Mouse (Mus musculus) small intestine, adult 2 months (tissue): ENCODE measurements around the gene Psmg1. TPM values are rescaled to one million over a fixed set of nuclear protein-coding genes. Genes with fewer than 3 reads are reported as not detected.
"Not testable (repeated sequence)": the region's sequence is repeated elsewhere in the genome, so short reads cannot be mapped to it uniquely, and the experiment has no call there.

Source experiments
- H3K27ac ChIP-seq: fragments of 200-500 bp; 2 replicates; pipeline ENCODE4 v1.5.1; 2012; ENCODE audit warnings: low read depth, low read length, control low read depth, inconsistent platforms; ENCODE audit not compliant: insufficient read depth
- H3K27me3 ChIP-seq: fragments of 200-500 bp; 2 replicates; pipeline ENCODE4 v1.6.1; 2012; ENCODE audit warnings: mild to moderate bottlenecking, moderate library complexity, low read length, inconsistent platforms; ENCODE audit not compliant: control insufficient read depth, insufficient read depth
- H3K36me3 ChIP-seq: fragments of 200-500 bp; 2 replicates; pipeline ENCODE4 v1.6.1; 2012; ENCODE audit warnings: mild to moderate bottlenecking, low read length, control low read depth, inconsistent platforms; ENCODE audit not compliant: control insufficient read depth, insufficient read depth
- H3K4me1 ChIP-seq: fragments of 200-500 bp; 2 replicates; pipeline ENCODE4 v1.6.1; 2012; ENCODE audit warnings: low read length, inconsistent platforms, mixed read lengths; ENCODE audit not compliant: control insufficient read depth, insufficient read depth, insufficient read length
- H3K4me3 ChIP-seq: fragments of 200-500 bp; 2 replicates; pipeline ENCODE4 v1.5.1; 2012; ENCODE audit warnings: low read depth, mild to moderate bottlenecking, control low read depth, inconsistent platforms, low read length, moderate library complexity
- CTCF ChIP-seq: fragments of 200-500 bp; IDR thresholded peaks from 2 replicates; pipeline ENCODE4 v1.5.1; 2012; ENCODE audit warnings: low read depth, mild to moderate bottlenecking, control low read depth, inconsistent platforms, low read length, moderate library complexity, mixed read lengths; ENCODE audit not compliant: insufficient replicate concordance, insufficient read length; ENCODE audit errors: extremely low read depth
- POLR2A ChIP-seq: fragments of 200-500 bp; IDR thresholded peaks from 2 replicates; pipeline ENCODE4 v1.6.1; 2012; ENCODE audit warnings: low read depth, mild to moderate bottlenecking, control low read depth, inconsistent platforms, low read length, moderate library complexity
- WGBS: fragments of 180-500 bp; shearing (Covaris S2); methylation state at CpG from one replicate; pipeline ENCODE4 v1.1.7; 2018; 5-methylcytosine and 5-hydroxymethylcytosine counted together
- polyA plus RNA-seq: library from polyadenylated mRNA; depleted of rRNA; stranded (reverse); fragments of >200 nt; gene quantifications from 2 replicates; pipeline ENCODE4 v1.2.3, GENCODE M21; 2012

The Psmg1 gene
- polyA plus RNA-seq, 1 experiment, result 4.4 TPM

DNA sequence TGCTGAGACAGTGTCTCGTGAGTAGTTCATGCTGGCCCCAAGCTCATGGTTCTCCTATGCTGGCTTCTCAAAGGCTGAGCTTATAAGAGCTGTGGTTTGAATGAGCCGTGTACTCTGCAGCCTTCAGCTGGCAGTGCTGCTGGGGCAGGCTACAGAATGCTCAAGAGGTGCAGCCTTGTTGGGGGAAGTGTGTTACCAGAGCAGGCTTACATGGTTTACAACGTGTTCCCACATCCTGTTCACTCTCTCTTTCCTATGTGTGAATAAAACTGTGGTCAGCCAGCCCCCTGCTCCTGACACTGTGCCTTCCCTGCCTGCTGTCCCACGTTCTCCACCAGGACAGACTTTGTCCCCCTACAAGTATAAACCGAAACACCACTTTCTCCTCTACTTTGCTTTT, 5.8 kb downstream of the Psmg1 start:
- peaks cover 16% of the 10 kb centered on the region; the same call in 1 of the 2 replicates for H3K36me3 ChIP-seq
- no peaks in the 10 kb centered on the region for H3K27me3 ChIP-seq
- 73% methylated on average over 5 of the region's 5 CpGs for WGBS
- H3K4me3 ChIP-seq, result no peak overlapping the region
- no peaks in the 10 kb centered on the region for H3K4me1 ChIP-seq
- H3K27ac ChIP-seq, result no peak overlapping the region
- TF ChIP-seq CTCF, result no peak
- no peak for TF ChIP-seq POLR2A

DNA sequence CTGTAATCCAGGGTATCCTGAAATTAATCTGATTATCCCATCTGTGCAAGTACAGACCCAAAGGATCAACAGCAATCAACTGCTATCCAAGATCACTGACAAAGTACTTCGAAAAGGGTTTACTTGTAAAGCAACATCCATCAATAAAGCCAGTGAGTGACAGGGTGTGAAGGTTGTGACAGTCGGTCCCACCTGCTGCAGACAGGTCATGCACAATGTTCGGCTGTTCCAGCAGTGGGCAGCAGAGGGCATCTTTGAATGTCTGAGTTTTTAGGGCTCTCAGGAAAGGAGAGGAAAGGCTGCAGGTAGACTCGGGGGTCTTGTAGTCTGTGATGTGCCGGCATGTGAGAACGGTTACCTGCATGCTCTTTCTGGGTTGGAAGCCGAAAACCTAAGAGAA, 7.2 kb downstream of the Psmg1 start:
- peaks cover 18% of the 10 kb centered on the region; the same call in 1 of the 2 replicates for H3K36me3 ChIP-seq
- TF ChIP-seq CTCF, result peak; percentile 45; the same call in 1 of the 2 replicates
- no peak for TF ChIP-seq POLR2A
- no peaks in the 10 kb centered on the region for H3K27me3 ChIP-seq
- H3K4me3 ChIP-seq, result no peak overlapping the region
- H3K27ac ChIP-seq, result no peak overlapping the region
- no peaks in the 10 kb centered on the region for H3K4me1 ChIP-seq
- WGBS, result 63% methylated on average over 7 of the region's 7 CpGs

DNA sequence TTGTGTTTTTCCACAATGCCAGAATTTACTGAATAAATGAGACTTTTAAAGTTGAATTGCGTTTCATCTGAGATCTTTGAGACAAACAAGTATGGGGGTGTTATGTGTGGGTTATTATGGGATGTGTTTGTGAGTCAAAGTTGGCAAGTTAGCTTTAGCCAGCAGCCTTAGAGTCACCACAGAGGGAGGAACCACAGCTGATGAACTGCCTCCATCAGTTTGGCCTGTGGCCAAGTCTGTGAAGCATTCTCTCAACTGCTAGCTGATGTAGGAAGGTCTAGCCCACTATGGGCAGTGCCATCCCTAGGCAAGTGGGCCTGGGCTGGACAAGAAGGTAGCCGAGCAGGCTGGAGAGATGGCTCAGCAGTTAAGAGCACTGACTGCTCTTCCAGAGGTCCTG, 19.9 kb downstream of the Psmg1 start:
- Histone ChIP-seq H3K4me1 (no peaks in the 10 kb centered on the region), H3K27me3 (no peaks in the 10 kb centered on the region), H3K36me3 (no peaks in the 10 kb centered on the region), H3K4me3 (no peak overlapping the region), H3K27ac (no peak overlapping the region)
- 91% methylated on average over 2 of the region's 2 CpGs for WGBS
- TF ChIP-seq CTCF (no peak), POLR2A (no peak)

DNA sequence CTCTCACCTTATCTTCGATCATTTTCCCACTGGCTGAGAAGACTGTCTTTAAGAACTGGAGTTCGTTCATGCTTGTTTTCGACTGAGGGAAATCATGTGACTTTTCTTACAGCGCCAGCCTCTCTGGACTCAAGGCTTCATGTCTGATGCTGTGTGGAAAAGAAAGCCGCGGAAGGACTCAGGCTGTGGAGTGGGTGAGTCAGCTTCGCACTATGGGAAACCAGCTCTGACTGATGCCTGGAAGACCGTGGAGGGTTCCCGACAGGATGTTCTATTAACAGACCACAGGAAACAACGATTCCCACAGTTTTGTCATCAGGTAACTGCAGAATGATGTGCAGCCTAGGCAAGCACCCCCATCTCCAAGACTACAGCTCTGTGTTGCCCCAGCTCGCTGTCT, 23.3 kb downstream of the Psmg1 start:
- no peak overlapping the region for H3K4me3 ChIP-seq
- WGBS, result 75% methylated on average over 11 of the region's 11 CpGs
- no peaks in the 10 kb centered on the region for H3K4me1 ChIP-seq
- no peak overlapping the region for H3K27ac ChIP-seq
- no peak for TF ChIP-seq CTCF
- TF ChIP-seq POLR2A, result no peak
- no peaks in the 10 kb centered on the region for H3K27me3 ChIP-seq
- no peaks in the 10 kb centered on the region for H3K36me3 ChIP-seq

DNA sequence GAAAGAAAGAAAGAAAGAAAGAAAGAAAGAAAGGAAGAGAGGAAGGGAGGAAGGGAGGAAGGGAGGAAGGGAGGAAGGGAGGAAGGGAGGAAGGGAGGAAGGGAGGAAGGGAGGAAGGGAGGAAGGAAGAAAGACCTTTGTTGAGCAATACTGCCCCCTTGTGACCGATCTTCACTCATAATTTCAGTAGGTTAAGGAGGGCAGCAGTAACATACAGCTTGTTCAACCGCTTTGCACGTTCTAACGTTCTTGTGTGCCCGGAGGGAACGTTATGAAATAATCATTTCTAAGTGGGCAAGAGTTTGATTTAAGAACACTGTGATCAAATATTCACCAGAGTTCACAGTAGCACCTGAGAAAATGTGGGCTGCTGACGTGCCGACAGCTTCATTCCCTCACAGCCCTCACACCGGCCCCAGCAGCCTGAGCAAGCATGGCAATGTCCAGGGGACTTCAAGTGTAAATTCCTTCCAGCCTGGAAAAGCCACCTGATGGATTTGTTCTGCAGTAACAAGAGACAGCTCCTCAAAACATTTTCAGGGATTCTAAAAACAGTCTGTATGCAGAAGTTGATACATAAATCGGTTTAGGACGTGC, 26.2 kb downstream of the Psmg1 start:
- Histone ChIP-seq H3K4me3 (no peak overlapping the region), H3K36me3 (no peaks in the 10 kb centered on the region), H3K4me1 (peaks cover 3% of the 10 kb centered on the region; the same call in 1 of the 2 replicates), H3K27me3 (no peaks in the 10 kb centered on the region), H3K27ac (no peak overlapping the region)
- TF ChIP-seq CTCF (no peak), POLR2A (no peak)
- WGBS, result 35% methylated on average over 11 of the region's 11 CpGs

DNA sequence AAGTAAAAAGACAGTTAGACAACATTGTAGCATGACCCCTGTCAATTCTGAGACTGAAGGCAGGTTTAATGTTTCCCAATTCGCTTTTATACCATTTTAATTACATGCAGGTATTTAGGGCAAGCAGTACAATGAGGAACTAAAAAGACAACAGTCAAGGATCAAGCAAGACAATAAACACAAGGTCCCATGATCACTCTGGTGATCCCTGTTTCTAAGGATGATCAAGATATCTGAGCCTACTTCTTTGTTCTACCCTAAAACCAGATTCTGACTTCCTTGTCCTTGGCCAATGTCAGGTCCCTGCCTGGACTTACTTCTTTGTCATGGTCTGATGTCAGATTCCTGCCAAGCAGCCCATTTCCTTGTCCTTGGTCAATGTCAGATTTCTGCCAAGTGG, 29.3 kb downstream of the Psmg1 start:
- H3K36me3 ChIP-seq, H3K4me1 ChIP-seq, H3K27me3 ChIP-seq, H3K4me3 ChIP-seq, H3K27ac ChIP-seq: not testable (repeated sequence)
- whole genome bisulfite sequencing, result 62% methylated on average over 1 of the region's 1 CpGs

DNA sequence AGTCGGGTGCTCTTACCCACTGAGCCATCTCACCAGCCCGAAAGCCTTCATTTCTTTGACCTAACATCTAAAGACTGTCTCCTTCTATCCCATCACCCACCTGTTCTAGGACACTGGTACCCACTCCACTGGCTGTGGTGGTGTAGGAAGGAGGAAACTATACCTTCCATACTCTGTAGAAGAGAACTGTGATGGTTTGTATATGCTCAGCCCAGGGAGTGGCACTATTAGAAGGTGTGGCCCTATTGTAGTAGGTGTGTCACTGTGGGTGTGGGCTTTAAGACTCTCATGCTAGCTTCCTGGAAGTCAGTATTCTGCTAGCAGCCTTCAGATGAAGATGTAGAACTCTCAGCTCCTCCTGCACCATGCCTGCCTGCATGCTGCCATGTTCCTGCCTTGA, 30.1 kb downstream of the Psmg1 start:
- 87% methylated on average over 2 of the region's 2 CpGs for WGBS
- H3K4me1 ChIP-seq, H3K27ac ChIP-seq, H3K4me3 ChIP-seq, H3K27me3 ChIP-seq, H3K36me3 ChIP-seq: not testable (repeated sequence)

DNA sequence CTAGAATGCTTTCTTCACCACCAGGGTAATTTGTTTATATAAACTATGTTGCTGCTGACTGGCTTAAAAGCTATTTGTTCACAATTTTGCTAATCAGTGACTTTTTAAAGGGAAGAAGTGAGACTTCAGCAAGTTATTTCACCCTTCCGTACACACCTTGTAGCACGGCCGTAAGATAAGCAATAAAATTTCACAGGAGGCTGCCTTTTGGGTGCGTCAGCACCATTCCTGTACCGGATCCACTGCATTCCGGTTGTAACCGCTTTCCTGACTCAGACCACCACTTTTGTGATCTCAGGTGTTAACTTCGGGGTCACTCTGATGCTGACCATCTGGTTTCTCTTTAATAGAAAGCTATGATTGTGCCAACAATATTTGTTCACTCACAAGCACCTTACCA, 32.7 kb downstream of the Psmg1 start:
- H3K36me3 ChIP-seq, result no peaks in the 10 kb centered on the region
- H3K27ac ChIP-seq, result no peak overlapping the region
- H3K4me1 ChIP-seq, result peaks cover 3% of the 10 kb centered on the region; the same call in 1 of the 2 replicates
- 37% methylated on average over 8 of the region's 8 CpGs for WGBS
- TF ChIP-seq CTCF (no peak), POLR2A (no peak)
- no peaks in the 10 kb centered on the region for H3K27me3 ChIP-seq
- no peak overlapping the region for H3K4me3 ChIP-seq
